Mouse (Mus musculus): ENCODE results near the gene Obp2a. TPM values are rescaled to one million over a fixed set of nuclear protein-coding genes. Genes with fewer than 3 reads are reported as not detected.
"Not testable (repeated sequence)": the region's sequence is repeated elsewhere in the genome, so short reads cannot be mapped to it uniquely, and the experiment has no call there.

Obp2a gene
- total RNA-seq (2012; rRNA removed): not detected in 2 replicates

DNA sequence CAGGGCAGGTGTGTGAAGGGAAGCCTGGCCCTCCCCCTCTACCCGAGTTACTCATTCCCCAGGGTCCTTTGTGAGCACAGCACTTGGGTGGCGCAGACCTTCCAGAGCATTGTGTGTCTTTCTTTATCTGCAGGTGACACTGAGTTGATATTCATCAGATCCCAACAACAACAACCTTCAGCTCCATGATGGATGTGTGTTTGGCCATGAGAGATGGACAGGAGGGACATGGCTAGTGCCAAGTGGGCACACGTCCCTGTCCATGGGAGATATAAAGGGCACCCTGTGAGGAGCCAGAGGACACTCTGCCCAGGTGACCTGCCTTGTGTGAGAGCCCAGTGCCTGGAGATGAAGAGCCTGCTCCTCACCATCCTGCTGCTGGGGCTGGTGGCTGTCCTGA lies at the start of gene Obp2a:
Gene Obp2a, plus strand, starts transcription at position 301 of the 400 bp plus-strand sequence.
- H3K4me3 ChIP-seq (ENCODE audit: insufficient read depth in 1 of 2, low read depth in 1 of 2, low read length in 2 of 2, poor library complexity in 1 of 2, severe bottlenecking in 1 of 2); H3K9ac ChIP-seq (ENCODE audit: insufficient read depth, low read depth, low read length, poor library complexity, severe bottlenecking); H3K36me3 ChIP-seq (ENCODE audit: control insufficient read depth, insufficient read depth, low read length, poor library complexity, severe bottlenecking); H3K4me1 ChIP-seq (ENCODE audit: control insufficient read depth in 2 of 2, insufficient read depth in 2 of 2, low read length in 2 of 2, poor library complexity in 1 of 2); DNase-seq (ENCODE audit: low read depth, low spot score); H3K27ac ChIP-seq (ENCODE audit: insufficient read depth, low read depth, low read length, poor library complexity, severe bottlenecking); in situ Hi-C loops (cut with MboI; ENCODE audit: low sequenced_read_pairs in 2 of 2, unreplicated experiment in 2 of 2); H3K9me3 ChIP-seq (ENCODE audit: control insufficient read depth, insufficient read depth, low read depth, low read length): not testable (repeated sequence)

DNA sequence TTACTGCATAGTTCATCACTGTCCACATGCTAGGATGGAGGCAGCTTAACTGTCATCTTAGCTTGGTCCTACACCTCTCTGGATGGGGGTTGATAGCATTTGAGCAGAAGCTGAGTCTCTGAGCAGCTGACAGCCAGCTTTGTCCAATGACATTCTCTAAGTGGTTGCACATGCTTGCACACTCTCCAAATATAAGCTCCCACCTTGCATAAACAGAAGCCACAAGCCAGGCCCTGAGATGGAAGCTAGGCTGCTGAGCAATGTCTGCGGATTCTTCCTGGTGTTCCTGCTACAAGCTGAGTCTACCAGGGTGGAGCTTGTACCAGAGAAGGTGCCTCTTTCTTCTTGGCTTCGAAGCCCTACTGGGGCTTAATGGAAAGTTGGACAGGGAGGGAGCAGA lies 46.9 kb upstream of the Obp2a start, which contains the start of gene Lcn8:
Gene Lcn8, plus strand, starts transcription at position 219 of the 400 bp plus-strand sequence.
- Histone ChIP-seq H3K9ac (ENCODE audit: insufficient read depth, low read depth, low read length, poor library complexity, severe bottlenecking) (no peak within 1 kb of the TSS), H3K36me3 (ENCODE audit: control insufficient read depth, insufficient read depth, low read length, poor library complexity, severe bottlenecking) (no peaks in the 10 kb centered on the region), H3K4me3 (ENCODE audit: insufficient read depth in 1 of 2, low read depth in 1 of 2, low read length in 2 of 2, poor library complexity in 1 of 2, severe bottlenecking in 1 of 2) (no peak within 1 kb of the TSS), H3K9me3 (ENCODE audit: control insufficient read depth, insufficient read depth, low read depth, low read length) (no peaks in the 10 kb centered on the region), H3K27ac (ENCODE audit: insufficient read depth, low read depth, low read length, poor library complexity, severe bottlenecking) (no peak within 1 kb of the TSS), H3K4me1 (ENCODE audit: control insufficient read depth in 2 of 2, insufficient read depth in 2 of 2, low read length in 2 of 2, poor library complexity in 1 of 2) (no peaks in the 10 kb centered on the region)
- TF ChIP-seq CHD2 (IDR thresholded peaks at IDR 0.05; ENCODE audit: low read depth, low read length) (no peak), ZNF384 (IDR thresholded peaks at IDR 0.05; ENCODE audit: low read depth, low read length) (no peak), HCFC1 (IDR thresholded peaks at IDR 0.05; ENCODE audit: borderline replicate concordance, insufficient read depth, low read length) (no peak), ZC3H11A (IDR thresholded peaks at IDR 0.05; ENCODE audit: borderline replicate concordance, low read depth, low read length) (no peak), MAFK (IDR thresholded peaks at IDR 0.05; ENCODE audit: insufficient read depth, low read depth, low read length) (no peak)
- no peak for DNase-seq (ENCODE audit: low read depth, low spot score)
- in situ Hi-C loops (cut with MboI; ENCODE audit: low sequenced_read_pairs in 2 of 2, unreplicated experiment in 2 of 2): no loop called here

DNA sequence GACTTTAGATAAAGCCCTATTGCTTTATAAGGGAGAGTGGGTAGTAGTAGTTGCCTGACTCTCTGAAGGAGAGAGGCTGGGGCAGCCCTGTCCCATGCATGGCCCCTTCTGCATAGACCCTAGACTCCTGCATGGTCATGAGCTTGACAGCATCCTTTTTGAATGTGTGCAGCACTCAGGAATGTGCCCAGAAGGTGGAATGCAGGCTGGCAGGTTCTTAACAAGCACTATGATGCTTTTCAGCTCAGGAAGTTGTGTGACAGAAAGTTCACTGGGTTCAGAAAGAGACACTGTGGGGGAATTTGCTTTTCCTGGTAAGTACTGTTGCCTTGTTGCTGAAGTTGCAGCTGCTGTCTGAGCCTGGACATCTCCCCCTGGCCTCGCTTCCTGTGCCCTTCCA lies 45.3 kb upstream of the Obp2a start:
- no peak for TF ChIP-seq ZC3H11A (IDR thresholded peaks at IDR 0.05; ENCODE audit: borderline replicate concordance, low read depth, low read length)
- no peak for TF ChIP-seq CHD2 (IDR thresholded peaks at IDR 0.05; ENCODE audit: low read depth, low read length)
- no peak for TF ChIP-seq MAFK (IDR thresholded peaks at IDR 0.05; ENCODE audit: insufficient read depth, low read depth, low read length)
- no peak for TF ChIP-seq HCFC1 (IDR thresholded peaks at IDR 0.05; ENCODE audit: borderline replicate concordance, insufficient read depth, low read length)
- TF ChIP-seq ZNF384 (IDR thresholded peaks at IDR 0.05; ENCODE audit: low read depth, low read length): no peak
- no peak overlapping the region for H3K4me3 ChIP-seq (ENCODE audit: insufficient read depth in 1 of 2, low read depth in 1 of 2, low read length in 2 of 2, poor library complexity in 1 of 2, severe bottlenecking in 1 of 2)
- H3K9ac ChIP-seq (ENCODE audit: insufficient read depth, low read depth, low read length, poor library complexity, severe bottlenecking): no peak overlapping the region
- H3K4me1 ChIP-seq (ENCODE audit: control insufficient read depth in 2 of 2, insufficient read depth in 2 of 2, low read length in 2 of 2, poor library complexity in 1 of 2): no peaks in the 10 kb centered on the region
- no peaks in the 10 kb centered on the region for H3K36me3 ChIP-seq (ENCODE audit: control insufficient read depth, insufficient read depth, low read length, poor library complexity, severe bottlenecking)
- in situ Hi-C loops (cut with MboI; ENCODE audit: low sequenced_read_pairs in 2 of 2, unreplicated experiment in 2 of 2): no loop called here
- H3K27ac ChIP-seq (ENCODE audit: insufficient read depth, low read depth, low read length, poor library complexity, severe bottlenecking): no peak overlapping the region
- no peak for DNase-seq (ENCODE audit: low read depth, low spot score)
- H3K9me3 ChIP-seq (ENCODE audit: control insufficient read depth, insufficient read depth, low read depth, low read length): no peaks in the 10 kb centered on the region

DNA sequence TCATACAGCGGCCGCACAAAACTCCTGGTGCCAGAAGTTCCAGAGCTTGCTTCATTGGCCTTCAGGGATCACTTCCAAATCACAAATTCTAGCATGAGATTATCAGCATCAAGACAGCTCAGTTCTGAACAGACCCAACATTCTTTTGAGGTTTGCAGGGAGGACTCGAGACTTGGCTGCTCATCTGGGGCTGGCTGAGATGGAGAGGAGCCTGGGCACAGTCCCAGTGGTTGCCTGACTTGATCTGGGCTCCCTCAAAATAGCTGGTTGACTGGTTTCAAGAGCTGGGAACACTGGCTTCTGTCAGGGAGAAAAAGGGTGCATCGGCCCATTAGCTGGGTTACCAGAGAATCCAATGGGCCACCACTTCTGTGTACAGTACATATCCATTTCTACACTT lies 43.2 kb upstream of the Obp2a start:
- in situ Hi-C loops (cut with MboI; ENCODE audit: low sequenced_read_pairs in 2 of 2, unreplicated experiment in 2 of 2): no loop called here
- Histone ChIP-seq H3K27ac (ENCODE audit: insufficient read depth, low read depth, low read length, poor library complexity, severe bottlenecking) (no peak overlapping the region), H3K9ac (ENCODE audit: insufficient read depth, low read depth, low read length, poor library complexity, severe bottlenecking) (no peak overlapping the region), H3K9me3 (ENCODE audit: control insufficient read depth, insufficient read depth, low read depth, low read length) (no peaks in the 10 kb centered on the region), H3K4me1 (ENCODE audit: control insufficient read depth in 2 of 2, insufficient read depth in 2 of 2, low read length in 2 of 2, poor library complexity in 1 of 2) (no peaks in the 10 kb centered on the region), H3K4me3 (ENCODE audit: insufficient read depth in 1 of 2, low read depth in 1 of 2, low read length in 2 of 2, poor library complexity in 1 of 2, severe bottlenecking in 1 of 2) (no peak overlapping the region), H3K36me3 (ENCODE audit: control insufficient read depth, insufficient read depth, low read length, poor library complexity, severe bottlenecking) (no peaks in the 10 kb centered on the region)
- DNase-seq (ENCODE audit: low read depth, low spot score): no peak
- TF ChIP-seq CHD2 (IDR thresholded peaks at IDR 0.05; ENCODE audit: low read depth, low read length): no peak
- TF ChIP-seq ZNF384 (IDR thresholded peaks at IDR 0.05; ENCODE audit: low read depth, low read length): no peak
- no peak for TF ChIP-seq HCFC1 (IDR thresholded peaks at IDR 0.05; ENCODE audit: borderline replicate concordance, insufficient read depth, low read length)
- no peak for TF ChIP-seq ZC3H11A (IDR thresholded peaks at IDR 0.05; ENCODE audit: borderline replicate concordance, low read depth, low read length)
- no peak for TF ChIP-seq MAFK (IDR thresholded peaks at IDR 0.05; ENCODE audit: insufficient read depth, low read depth, low read length)

- in situ Hi-C loops (cut with MboI; ENCODE audit: low sequenced_read_pairs in 2 of 2, unreplicated experiment in 2 of 2): no loop called here
- H3K9me3 ChIP-seq (ENCODE audit: control insufficient read depth, insufficient read depth, low read depth, low read length): no peaks in the 10 kb centered on the region
- H3K4me1 ChIP-seq (ENCODE audit: control insufficient read depth in 2 of 2, insufficient read depth in 2 of 2, low read length in 2 of 2, poor library complexity in 1 of 2): no peaks in the 10 kb centered on the region
- no peaks in the 10 kb centered on the region for H3K36me3 ChIP-seq (ENCODE audit: control insufficient read depth, insufficient read depth, low read length, poor library complexity, severe bottlenecking)
- H3K4me3 ChIP-seq (ENCODE audit: insufficient read depth in 1 of 2, low read depth in 1 of 2, low read length in 2 of 2, poor library complexity in 1 of 2, severe bottlenecking in 1 of 2): no peak overlapping the region
- no peak overlapping the region for H3K27ac ChIP-seq (ENCODE audit: insufficient read depth, low read depth, low read length, poor library complexity, severe bottlenecking)
- TF ChIP-seq HCFC1 (IDR thresholded peaks at IDR 0.05; ENCODE audit: borderline replicate concordance, insufficient read depth, low read length) (no peak), ZNF384 (IDR thresholded peaks at IDR 0.05; ENCODE audit: low read depth, low read length) (no peak), CHD2 (IDR thresholded peaks at IDR 0.05; ENCODE audit: low read depth, low read length) (no peak), ZC3H11A (IDR thresholded peaks at IDR 0.05; ENCODE audit: borderline replicate concordance, low read depth, low read length) (no peak), MAFK (IDR thresholded peaks at IDR 0.05; ENCODE audit: insufficient read depth, low read depth, low read length) (no peak)
- DNase-seq (ENCODE audit: low read depth, low spot score): no peak
- no peak overlapping the region for H3K9ac ChIP-seq (ENCODE audit: insufficient read depth, low read depth, low read length, poor library complexity, severe bottlenecking)
Measured at GRCm38 (mm10) chr2:25657246-25657645, 42.6 kb upstream of the Obp2a start.

Data from ES-E14 (cell line).